Mouse (Mus musculus): ENCODE measurements around the gene Cbx7.
"Not testable (repeated sequence)": the region's sequence is repeated elsewhere in the genome, so short reads cannot be mapped to it uniquely, and the experiment has no call there.

- not testable (repeated sequence) for TF ChIP-seq POLR2A (IDR thresholded peaks at IDR 0.05; ENCODE audit: low read depth, low read length); CTCF (conservative IDR thresholded peaks at IDR 0.05; ENCODE audit: insufficient read depth, insufficient read length, low read depth, low read length)
Measured at GRCm38 (mm10) chr15:79895221-79896079, 75.5 kb downstream of the Cbx7 start.

All from kidney, adult 2 months (tissue).